Mouse (Mus musculus) ES-CJ7 (cell line): ENCODE measurements around the gene Dennd1a.
"Not testable (repeated sequence)": the region's sequence is repeated elsewhere in the genome, so short reads cannot be mapped to it uniquely, and the experiment has no call there.

Experiments used
- DNase-seq: peaks from one replicate; pipeline ENCODE4 v3.0.0; 2011; ENCODE audit warnings: low read depth, low spot score

Gene Dennd1a

DNA sequence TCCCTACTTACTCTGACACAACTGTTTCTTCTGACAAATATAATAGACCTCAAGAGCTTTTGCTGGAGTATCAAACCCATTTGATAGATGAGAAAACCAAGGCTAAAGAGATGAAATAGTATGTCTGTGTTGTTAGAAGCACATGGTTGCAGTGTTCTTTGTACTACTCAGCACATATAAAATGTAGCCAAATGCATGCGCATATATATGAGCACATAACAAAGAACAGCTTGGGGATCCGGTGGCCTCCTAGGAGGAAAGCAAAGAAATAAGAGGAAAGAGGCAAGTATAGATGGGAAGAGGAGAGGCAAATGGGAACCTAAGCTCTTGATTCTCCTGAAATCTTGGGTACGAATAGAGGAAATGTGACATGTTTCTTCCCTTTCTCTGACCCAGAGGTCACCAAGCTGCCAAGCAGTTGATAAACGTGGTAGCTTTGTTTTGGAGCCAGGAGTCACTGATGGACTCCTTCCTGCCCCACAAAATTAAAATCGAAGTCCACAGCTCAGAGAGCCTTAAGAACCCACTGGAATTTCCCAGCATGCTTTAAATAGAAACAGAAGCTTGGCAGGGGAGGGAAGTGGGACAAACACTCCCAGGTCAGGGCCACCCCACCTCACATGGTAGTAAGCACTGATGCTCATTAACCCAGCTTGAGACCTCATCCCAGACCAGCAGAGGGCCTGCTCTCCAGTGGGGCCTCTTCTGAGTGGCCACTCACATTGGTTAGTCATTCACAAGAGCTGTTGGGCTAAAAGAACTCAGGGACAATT lies 317.3 kb downstream of the Dennd1a start:
- no peak for DNase-seq

DNA sequence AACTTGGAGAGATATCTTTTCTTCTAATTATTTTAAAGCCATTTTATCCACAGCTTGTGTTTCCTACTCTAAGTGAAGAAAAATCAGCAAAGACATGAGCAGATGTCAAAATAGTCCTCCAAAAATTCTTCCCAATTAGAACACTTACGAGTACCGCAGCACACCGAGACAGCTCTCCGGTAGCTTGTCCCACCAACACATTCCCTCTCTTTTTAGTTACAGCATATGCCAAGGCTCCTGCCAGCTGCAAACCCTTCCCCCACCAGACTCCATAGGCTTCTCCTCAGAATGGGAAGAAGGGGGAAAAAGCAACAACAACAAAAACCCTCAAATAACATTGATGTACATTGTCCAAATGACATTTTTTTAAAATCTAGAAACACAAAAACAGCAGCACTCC lies 322.7 kb downstream of the Dennd1a start:
- DNase-seq = no peak

DNA sequence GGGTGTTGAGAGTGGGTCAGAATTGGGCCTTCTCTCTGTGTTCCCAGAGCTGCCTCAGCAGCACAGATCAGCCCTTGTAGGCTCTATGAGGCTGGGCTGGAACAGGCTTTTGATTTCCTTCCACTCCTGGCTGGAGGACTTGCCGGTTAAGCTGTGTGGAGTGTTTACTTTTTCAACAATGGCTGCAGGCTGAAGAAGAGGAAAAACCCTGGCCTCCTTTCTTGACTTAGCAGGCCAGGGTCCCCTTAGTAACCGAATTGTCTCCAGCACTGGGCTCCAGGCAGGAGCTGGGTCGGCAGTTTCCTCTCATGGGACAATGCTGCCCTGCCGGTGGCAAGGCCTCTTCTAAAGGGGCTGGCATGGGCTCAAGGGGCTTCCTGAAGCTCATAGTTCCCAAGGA lies 323.8 kb downstream of the Dennd1a start:
- no peak for DNase-seq

DNA sequence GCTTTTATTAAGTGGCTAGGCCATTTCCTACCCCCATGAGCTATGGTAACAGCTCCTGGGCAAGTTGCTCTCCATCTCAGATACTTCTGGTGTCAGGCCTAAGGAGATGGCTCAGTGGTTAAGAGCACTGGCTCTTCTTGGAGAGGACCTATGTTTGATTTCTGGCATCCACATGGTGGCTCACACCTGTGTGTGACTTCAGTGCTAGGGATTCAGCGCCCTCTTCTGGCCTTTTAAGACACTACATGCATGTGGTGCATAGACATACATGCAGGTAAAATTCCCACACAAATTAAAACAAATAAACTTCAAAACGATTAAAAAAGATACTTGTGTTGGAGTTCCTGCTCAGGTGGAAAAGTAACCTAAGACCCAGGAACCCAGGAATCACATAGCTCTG lies 338.8 kb downstream of the Dennd1a start:
- peak; percentile 61 for DNase-seq

DNA sequence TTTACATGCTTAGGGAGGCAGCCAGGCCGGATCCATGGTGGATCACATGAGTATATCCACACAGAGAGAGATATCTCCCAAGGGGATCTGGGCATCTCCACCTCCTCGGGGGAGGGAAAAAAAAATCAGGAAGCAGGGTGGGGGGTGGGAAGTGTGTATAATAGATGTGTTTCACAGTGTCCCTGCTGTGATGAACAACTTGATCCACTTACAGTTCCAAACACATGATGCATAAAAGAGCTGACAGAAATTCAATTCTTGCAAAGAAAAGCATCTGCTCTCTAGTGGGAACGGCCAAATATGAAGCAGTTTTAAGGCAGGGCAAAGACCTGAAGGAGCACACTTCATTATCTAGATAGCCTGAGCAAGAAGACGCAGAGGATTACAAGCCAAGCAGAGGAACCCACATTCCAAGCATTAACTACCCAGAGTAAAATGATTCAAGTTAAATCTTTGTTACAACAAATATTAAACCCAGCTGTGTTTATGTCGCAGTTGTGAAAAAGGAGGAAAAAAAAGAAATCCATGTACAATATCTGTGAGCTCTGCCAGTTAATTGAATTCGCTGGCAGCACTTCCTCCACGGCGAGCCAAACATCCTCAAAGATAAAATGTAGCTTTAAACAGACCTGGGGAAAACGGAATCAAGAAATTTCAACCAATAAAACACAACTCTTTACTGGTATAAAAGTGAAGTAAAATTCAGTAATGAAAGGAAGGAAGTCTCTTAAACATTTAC lies 341.4 kb downstream of the Dennd1a start:
- DNase-seq = no peak

DNA sequence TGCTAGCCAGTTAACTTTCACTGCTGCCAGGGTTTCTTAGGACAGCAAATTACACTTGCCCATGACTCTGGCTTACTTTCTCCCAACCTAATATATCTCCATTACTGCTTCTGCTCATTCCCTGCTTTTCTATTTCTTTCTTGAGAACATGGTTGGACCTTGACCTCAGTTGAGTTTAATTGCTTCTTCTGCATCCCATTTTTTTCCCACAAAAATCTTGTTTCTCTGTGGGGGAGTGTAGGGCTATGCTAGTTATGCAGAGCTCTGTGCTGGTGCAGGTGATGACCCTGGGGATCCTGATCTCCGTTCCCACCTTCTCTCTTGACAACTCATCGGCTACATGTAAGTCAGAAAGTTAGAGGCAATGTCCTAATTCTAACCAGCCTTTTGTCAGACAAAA lies 344.3 kb downstream of the Dennd1a start:
- no peak for DNase-seq

DNA sequence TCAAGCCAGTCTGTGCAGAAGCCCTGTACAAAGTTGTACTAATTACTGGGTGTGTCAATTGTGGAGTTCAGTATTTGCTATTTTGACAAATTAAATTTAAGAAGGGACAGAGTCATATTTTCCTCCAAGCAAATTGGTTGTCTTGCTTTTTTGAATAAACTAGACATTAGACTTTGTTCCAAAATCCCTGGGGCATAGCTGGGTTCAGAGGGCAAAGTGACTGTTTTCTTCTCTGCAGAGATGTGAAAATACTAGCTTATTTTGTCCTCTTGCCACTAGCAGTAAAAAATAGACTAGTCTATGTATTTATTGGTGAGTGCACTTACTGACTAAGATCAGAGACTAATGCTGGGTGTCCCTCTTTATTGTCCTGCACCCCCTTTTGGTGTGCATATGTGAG lies 345.4 kb downstream of the Dennd1a start:
- DNase-seq = no peak

DNA sequence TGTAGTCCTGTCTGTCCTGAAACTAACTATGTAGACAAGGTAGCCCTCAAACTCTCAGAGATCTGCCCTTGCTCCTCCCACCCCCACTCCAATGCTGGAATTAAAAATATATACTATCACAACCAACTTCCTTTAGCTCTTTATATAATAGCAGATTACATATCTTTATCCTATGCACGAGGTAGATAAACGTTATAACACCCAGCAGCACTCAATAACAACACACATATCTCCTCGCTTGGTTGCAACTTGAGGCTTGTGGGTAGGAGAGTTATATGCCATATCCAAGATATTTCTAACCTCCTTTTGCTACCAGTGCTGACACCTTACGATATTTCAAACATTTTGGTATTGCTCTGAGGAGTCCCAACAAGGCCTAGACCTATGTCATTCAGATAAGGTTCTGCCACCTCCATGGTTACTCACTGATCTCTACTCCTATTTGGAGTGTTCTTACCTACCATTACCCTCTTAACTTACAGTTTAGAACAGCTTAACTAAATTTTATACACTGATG lies 346.3 kb downstream of the Dennd1a start:
- no peak for DNase-seq

DNA sequence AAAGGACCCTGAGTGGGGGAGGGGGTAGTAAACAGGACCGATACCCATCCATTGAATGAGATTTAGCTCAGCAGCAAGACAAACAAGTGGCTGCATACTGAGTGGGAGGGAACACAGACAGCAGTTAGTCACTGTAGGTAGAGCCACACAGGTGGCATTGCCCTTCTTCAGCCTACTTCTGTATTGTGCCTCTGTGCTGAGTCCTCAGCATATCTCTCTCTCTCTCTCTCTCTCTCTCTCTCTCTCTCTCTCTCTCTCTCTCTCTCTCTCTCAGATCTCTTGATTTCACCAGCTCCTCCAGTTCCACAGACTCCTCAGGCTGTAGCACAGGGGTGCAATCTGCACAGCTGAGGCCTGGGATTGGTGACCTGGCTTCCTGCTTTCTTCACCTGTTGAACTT lies 347.2 kb downstream of the Dennd1a start:
- DNase-seq = no peak

DNA sequence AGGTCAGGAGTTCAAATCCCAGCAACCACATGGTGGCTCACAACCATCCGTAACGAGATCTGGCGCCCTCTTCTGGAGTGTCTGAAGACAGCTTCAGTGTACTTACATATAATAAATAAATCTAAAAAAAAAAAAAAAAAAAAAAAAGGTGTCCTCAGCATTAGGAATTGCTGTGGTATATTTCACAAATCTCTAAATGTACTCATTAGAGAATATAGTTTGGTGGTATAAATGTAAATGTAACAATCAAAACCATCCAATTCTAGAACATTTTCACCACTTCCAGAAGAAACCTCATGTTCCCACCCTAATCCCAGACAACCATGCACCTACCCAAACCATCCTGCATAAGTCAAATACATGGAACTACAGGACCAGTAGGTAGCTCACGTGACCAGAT lies 350.3 kb downstream of the Dennd1a start:
- not testable (repeated sequence) for DNase-seq

DNA sequence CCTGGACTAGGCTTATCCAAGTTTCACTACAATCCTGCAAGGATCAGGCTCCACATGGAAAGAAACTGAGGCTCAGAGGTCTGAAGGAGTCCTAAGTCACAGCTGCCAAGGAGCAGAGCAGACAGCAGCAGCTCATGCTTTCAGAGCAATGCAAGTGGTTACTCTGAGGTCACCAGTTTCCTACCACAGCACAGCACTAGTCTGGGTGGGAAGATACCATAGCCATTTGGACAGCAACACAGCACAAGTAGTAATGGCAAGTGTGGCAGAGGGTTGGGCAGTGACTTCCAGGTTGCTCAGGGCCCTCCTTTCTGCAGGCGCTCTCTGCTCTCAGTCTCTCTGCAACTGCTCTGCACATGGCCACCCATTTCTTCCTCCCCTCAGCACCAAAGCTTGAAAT lies 354.9 kb downstream of the Dennd1a start:
- no peak for DNase-seq

DNA sequence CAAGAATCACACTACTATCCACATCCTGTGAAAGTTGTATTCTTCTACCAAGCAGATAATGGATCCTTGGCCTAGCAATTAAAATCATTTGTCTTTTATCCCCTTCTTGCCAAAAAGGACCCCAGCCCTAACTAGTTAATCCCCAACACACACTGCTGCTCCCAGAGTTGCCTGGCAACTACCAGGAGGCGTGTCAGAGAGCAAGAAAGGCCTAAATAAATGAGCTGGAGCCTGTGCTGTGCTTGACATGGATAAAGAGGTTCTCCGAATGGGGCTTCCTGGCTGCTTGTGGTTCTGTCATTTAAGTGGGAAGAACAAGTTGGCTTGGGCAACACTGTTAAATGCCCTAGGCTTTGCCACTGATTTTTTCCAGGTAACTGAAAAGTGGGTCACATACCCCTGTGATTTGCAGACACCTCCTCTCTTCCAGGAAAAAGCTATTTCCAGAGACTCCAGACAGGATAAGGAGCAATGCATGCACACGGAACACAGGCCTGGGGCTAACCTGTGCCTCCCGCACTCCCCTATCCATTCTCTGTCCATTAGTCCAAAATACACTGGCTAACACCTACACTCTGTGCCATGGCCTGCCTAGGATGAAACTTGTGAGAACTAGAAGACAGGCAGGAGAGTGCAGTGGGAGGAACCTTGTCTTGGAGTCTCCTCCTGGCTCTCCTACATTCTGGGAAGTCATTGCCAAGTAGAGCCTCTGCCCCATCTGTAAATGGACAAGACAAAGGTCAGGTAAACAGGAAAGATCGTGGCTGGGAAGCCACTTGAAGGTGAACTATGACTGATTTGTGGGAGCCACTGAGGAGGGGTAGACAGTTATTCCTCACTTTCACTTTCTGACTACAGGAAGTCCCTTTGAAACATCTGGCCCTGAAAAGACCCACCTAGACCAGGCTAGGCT lies 355.9 kb downstream of the Dennd1a start:
- DNase-seq = no peak

DNA sequence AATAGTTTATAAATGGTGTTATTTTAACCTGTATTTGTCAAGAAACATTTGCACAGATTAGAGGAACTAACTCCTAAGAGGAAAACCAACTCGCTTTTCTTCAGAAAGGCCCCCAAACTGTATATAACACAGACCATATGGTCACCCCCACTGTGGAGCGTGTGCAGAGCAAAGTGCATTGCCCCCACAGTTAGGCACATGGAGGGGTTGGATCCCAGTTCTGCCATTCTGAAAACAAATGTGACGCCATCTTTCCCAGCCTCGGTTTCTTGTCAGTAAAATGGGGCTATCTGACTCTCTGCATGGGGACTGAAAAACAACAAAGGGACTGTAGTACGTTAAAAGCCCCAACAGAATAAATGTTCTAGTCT lies 361.1 kb downstream of the Dennd1a start:
- no peak for DNase-seq

DNA sequence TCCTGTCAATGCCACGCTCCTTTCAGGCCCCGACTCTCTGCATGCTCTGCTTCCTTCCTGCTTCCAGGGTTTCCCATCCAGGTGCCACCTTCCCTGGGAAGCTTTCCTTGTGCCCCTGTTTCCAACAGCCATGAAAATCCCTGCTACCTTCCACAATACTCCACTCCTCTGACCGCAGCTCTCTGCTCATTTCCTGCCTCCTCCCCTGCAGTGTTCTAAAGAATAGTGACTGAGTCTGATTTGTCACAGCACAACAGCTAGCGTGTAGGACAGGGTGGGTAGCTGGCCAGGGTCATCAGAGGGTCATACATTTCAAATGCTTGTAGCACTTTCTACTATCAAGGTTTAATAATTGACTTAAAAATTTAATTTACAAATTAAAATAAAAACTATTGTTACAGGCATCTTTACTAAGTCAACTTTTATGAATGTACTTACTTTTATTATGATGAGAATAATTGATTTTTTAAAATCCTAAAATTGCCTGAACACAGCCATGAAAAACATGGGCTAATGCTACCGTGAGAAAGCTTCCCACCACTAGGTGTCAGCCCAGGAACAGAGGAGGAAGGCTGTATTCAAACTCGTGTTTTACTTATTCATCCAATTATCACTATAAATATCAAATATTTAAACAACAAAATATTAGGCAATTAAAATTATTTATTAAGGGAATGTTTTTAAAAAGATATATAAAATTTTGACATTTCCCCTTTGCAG lies 361.6 kb downstream of the Dennd1a start:
- no peak for DNase-seq

DNA sequence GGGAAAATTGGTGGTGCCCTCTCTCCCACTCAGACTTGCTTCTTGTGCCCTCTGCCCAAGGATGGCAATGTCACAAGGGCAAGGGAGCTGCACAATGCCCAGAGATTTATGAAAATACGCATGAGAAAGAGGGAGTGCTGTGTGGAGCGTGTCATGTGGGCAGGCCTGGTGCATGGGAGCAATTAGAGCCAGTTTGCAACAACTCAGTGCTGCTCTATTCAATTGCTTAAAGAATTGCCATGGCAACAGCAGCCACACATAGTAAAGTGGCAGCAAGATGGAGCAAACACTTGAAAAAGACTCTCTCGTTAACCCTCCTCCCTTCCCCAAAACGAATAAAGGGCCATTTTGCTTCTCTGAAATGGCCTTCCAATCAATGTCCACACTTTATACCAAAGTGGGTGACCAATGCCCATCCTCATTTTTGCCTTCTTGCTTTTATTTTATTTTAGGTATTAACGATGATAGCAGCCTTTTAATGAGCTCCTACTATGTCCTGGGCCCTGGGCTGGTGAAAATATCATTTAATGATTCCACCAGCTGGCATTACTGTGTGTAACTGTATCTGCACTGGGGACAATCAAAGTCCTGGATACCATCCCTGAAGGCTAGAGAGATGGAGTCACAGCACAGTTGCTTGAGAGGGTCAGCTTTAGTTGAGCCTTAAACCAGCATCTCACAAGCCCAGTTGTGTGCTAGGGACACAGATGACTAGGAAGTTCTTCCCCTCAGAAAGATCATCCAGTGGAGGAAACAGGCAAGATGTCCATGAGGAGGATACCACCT lies 378.3 kb downstream of the Dennd1a start:
- DNase-seq = no peak

DNA sequence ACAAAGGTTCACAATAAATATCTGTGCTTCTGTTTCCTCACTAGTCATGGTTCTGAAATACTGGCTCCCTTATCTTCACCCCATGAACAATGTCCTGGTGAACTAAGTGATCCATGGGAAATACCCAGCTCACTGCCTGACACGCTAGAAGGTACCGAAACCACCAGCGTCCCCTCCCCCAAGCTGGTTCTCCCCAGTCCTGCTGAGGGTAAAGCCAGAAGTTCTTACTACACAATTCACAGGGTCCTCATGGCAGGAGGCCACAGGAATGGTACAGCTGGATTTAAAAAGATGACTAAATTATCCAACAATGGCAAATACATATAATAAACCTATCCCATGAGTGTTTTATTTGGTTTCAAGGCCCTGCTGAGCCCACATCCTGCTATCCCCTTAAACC lies 378.9 kb downstream of the Dennd1a start:
- DNase-seq = no peak

DNA sequence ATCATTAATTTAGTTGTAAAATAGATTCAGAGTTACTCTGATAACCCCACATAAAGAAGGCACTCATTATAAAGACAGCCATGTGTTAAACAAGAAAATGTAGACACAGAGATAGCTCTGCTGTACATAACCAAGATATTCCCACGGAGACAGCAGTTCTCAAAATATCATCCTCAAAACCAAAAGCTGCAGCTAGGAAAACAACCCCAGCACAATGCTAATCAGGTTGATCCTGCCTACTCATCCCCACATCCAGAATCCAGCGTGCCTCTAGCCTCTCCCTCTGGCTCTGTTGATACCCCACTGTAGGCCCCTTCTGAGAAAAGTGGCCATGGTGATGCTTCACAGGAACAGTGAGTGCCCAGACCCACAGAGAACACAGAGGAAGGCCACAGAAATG lies 380.9 kb downstream of the Dennd1a start:
- no peak for DNase-seq

DNA sequence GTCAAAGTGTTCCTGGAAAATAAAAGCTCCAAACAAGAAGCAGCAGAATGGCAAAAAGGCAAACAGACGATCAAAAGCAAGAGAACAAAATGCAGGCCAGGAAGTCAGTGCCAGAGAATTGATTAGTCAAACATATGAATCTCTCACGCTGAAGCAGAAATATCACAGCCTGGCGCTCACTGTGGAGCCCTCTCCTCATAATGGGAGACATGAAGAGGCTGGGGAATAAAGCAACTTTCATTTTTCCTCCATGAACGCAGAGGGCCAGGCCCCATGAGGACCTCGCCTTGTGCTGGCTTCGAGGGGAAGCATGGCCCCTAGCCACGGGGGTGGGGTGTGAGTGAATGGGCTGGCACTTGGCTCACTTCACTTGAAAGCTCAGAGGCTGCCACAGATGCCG lies 383.9 kb downstream of the Dennd1a start:
- no peak for DNase-seq

DNA sequence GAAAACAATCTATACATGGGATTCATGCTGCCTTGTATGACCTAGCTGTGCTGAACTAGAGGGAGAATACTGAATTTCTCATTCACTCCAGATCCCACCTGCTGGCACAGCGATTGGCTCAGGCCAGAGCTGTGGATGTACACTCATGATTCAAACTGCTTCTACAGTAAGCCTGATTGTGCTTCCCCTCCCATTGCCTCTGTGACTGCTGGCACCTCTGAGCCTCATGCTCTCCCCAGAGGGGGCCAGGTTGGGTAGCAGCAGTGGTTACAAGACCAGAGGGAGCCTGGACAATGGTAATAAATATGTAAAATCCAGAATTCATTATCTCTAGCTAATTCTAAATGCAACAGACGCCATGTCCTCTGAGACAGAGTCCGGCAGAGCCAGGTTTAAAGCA lies 404.0 kb downstream of the Dennd1a start:
- DNase-seq = no peak

DNA sequence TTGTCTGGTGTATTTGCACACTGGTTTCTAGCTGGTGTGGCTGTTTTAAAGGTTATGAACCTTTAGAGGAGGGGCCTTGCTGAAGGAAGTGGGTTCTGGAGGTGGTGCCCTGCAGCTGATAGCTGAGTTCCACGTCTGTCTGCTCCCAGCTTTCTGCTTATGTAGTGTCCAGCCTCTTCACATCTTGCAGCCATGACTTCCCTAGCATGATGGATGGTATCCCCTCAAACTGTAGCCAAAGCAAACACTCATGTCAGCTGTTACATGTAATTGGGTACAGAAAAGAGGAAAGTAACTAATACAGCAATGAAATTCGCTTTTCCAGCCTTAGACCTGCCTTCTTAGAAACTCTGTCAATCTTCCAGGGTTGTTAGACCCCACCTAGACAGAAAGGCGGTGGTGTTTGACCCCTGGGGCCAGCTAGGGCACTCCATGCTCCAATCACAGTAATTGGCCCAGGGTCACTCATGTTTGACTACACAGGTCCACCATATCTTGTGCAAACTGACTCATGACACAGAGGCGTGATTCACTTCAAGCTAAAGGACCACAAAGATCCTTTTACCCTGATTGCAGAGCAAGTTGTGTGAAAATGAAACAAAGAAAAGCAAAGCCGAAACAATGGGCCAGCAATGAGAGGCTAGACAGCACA lies 405.8 kb downstream of the Dennd1a start:
- DNase-seq = no peak
